Mouse (Mus musculus) bone marrow macrophage, adult 2 months (primary cell): ENCODE measurements at regions not wholly inside any gene's neighbourhood (a gene's known extent, or its start where the extent isn't known, plus 50 kb on each side); places are given as distances from the start of the nearest gene placed in this dataset.

Source experiments
- CTCF ChIP-seq: IDR thresholded peaks from 2 replicates; pipeline ENCODE4 v1.5.1; 2012; ENCODE audit warnings: low read depth, mild to moderate bottlenecking, low read length, moderate library complexity
- POLR2A ChIP-seq: IDR thresholded peaks from 2 replicates; pipeline ENCODE4 v1.6.1; 2012; ENCODE audit warnings: mild to moderate bottlenecking, low read depth, low read length, borderline replicate concordance

- TF ChIP-seq CTCF (no peak), POLR2A (no peak)
Observed at GRCm38 (mm10) chr11:117601147-117601546, 52.9 kb upstream of the Tnrc6c start.
